Mouse (Mus musculus): ENCODE measurements around the gene E2f6. TPM values are rescaled to one million over a fixed set of nuclear protein-coding genes. Genes with fewer than 3 reads are reported as not detected.

The E2f6 gene
- polyA plus RNA-seq, 1 experiment from 2014 or later, result 67.6 TPM

DNA sequence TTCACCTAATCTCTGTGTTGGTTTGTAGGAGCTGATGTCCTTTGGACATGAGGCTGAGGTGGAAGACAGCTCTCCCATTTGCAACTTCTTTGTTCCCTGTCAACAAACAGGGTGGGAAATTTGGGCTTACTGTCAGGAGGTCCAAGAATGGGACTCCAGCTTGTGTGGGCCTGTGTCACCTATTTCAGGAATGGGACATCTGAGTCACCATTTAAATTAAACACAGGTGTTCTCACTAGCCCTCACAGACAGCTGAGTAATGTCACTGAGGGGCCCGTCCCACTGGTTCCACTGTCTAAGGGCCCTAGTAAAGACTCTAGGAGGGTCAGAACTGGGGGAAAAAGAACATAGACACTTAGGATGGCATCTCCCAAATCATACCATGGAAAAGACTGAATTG lies 61.2 kb downstream of the E2f6 start:
- Histone ChIP-seq H3K9me3 (no peaks in the 10 kb centered on the region), H3K36me3 (replicated peaks) (no peaks in the 10 kb centered on the region), H3K27me3 (ENCODE audit: poor library complexity, severe bottlenecking) (no peaks in the 10 kb centered on the region), H3K27ac (no peak overlapping the region), H3K4me3 (no peak overlapping the region), H3K4me1 (peaks cover 37% of the 10 kb centered on the region)
- DNase-seq (ENCODE audit: extremely low spot score, low spot score), result no peak
- WGBS, result 85% methylated on average over 1 of the region's 1 CpGs

DNA sequence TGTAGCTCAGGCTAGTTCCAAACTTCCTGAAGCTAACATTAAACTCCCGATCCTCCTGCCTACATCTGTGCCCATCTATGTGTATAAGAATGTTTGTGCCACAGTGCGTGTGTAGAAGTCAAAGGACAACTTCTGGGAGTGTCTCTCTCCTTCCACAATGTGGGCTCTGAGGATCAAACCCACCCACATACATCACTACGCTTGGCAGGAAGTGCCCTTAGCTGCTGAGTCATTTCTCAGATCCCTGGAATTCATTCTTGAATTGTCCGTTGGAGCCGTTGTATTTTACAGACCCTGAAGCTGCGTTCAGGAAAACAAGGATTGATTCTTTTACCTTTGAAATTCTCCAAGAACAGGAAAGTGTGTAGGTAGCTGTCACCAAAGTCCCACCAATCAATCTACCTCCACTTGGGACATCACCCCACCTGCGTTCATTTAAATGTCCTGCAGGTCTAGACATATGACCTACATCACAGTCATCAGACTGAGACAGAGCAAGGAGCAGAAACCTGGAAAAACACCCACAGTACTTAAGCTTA lies 62.2 kb downstream of the E2f6 start:
- peaks cover 40% of the 10 kb centered on the region for H3K4me1 ChIP-seq
- WGBS, result 91% methylated on average over 7 of the region's 7 CpGs
- H3K9me3 ChIP-seq, result no peaks in the 10 kb centered on the region
- H3K36me3 ChIP-seq (replicated peaks), result no peaks in the 10 kb centered on the region
- no peak for DNase-seq (ENCODE audit: extremely low spot score, low spot score)
- H3K27me3 ChIP-seq (ENCODE audit: poor library complexity, severe bottlenecking), result no peaks in the 10 kb centered on the region
- no peak overlapping the region for H3K27ac ChIP-seq
- no peak overlapping the region for H3K4me3 ChIP-seq

DNA sequence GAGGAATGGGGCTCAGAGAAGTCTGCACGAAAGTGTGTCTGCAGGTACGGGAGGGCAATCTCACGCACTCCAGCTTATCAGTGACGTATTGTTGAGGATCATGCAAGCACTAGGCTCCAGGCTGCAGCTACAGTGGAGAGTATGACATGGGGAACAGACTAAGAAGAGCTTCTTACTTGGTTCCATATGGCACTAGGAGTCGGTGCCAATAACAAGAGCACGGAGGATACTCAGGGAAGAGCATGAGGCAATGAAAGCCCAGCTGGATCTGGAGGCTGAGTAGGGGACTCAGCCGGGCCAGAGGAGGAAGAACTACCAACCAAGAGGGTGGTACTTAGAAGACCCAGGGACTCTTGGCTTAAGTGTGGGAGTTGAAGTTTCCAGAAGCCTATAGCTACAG lies 62.8 kb downstream of the E2f6 start:
- Histone ChIP-seq H3K4me1 (peaks cover 40% of the 10 kb centered on the region), H3K27ac (no peak overlapping the region), H3K36me3 (replicated peaks) (no peaks in the 10 kb centered on the region), H3K9me3 (no peaks in the 10 kb centered on the region), H3K27me3 (ENCODE audit: poor library complexity, severe bottlenecking) (no peaks in the 10 kb centered on the region), H3K4me3 (no peak overlapping the region)
- WGBS, result 93% methylated on average over 7 of the region's 7 CpGs
- DNase-seq (ENCODE audit: extremely low spot score, low spot score), result no peak

DNA sequence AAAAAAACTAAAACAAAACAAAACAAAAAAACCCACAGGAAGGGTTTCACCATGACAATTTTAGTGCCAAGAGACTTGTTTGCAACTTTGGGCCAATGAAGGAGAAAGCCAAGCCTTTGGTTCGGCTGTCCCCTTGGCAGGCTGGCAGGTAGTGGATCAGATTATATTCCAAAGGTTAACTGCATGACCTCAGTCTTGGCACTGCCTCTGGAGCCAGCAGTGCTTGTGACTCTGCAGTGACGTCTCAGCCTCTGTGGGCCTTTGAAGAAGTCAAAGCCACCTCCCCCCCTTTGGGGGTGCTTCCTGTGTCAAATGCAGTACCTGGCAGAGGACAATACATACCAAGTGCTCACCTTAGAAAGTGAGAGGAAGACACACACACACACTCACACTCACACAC lies 63.3 kb downstream of the E2f6 start:
- DNase-seq (ENCODE audit: extremely low spot score, low spot score), result no peak
- 61% methylated on average over 2 of the region's 2 CpGs for WGBS
- Histone ChIP-seq H3K27ac (no peak overlapping the region), H3K4me1 (peaks cover 35% of the 10 kb centered on the region), H3K27me3 (ENCODE audit: poor library complexity, severe bottlenecking) (no peaks in the 10 kb centered on the region), H3K9me3 (no peaks in the 10 kb centered on the region), H3K4me3 (no peak overlapping the region), H3K36me3 (replicated peaks) (no peaks in the 10 kb centered on the region)

DNA sequence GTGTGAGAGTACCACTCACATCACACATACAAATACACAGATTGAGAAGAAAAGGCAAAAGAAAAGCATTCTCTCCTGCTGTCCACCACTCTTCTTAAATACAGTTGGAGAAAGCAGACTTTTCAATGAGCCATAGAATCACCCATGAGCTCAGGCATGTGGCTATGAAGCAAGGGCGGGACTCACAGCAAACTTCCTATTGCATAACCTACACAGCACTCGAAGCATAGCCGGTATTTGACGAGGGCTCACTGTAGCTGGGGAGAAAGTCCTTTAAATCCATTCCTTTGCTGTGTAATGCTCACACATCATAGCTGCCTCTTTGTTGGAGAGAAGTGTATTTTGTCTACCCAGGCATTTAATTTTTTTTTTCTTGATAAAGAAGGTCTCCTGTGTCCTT lies 64.5 kb downstream of the E2f6 start:
- DNase-seq (ENCODE audit: extremely low spot score, low spot score), result no peak
- Histone ChIP-seq H3K9me3 (no peaks in the 10 kb centered on the region), H3K36me3 (replicated peaks) (no peaks in the 10 kb centered on the region), H3K4me3 (no peak overlapping the region), H3K27ac (no peak overlapping the region), H3K27me3 (ENCODE audit: poor library complexity, severe bottlenecking) (no peaks in the 10 kb centered on the region), H3K4me1 (peaks cover 23% of the 10 kb centered on the region)
- WGBS, result 85% methylated on average over 4 of the region's 4 CpGs

DNA sequence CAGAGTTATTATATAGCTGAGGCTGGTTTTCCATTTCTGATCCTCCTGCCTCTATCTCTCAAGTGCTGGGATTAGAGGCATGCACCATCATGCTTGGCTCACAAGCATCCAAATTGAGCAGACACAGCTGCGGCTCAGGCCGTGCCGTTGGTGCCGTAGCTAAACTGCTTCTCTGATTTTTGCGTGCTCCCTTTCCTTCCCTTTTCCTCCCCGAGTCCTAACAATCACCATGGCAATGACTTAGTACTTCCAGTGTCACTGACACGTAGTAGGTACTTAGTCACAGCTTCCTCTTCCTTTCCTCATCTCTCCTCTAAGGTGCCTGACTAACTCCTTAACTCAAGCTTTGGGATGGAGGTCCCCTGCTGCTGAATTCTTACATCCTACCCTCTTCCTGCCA lies 64.9 kb downstream of the E2f6 start:
- H3K36me3 ChIP-seq (replicated peaks), result no peaks in the 10 kb centered on the region
- DNase-seq (ENCODE audit: extremely low spot score, low spot score), result no peak
- WGBS, result 82% methylated on average over 7 of the region's 7 CpGs
- H3K27ac ChIP-seq, result no peak overlapping the region
- no peaks in the 10 kb centered on the region for H3K9me3 ChIP-seq
- H3K4me1 ChIP-seq, result peaks cover 19% of the 10 kb centered on the region
- no peak overlapping the region for H3K4me3 ChIP-seq
- no peaks in the 10 kb centered on the region for H3K27me3 ChIP-seq (ENCODE audit: poor library complexity, severe bottlenecking)

DNA sequence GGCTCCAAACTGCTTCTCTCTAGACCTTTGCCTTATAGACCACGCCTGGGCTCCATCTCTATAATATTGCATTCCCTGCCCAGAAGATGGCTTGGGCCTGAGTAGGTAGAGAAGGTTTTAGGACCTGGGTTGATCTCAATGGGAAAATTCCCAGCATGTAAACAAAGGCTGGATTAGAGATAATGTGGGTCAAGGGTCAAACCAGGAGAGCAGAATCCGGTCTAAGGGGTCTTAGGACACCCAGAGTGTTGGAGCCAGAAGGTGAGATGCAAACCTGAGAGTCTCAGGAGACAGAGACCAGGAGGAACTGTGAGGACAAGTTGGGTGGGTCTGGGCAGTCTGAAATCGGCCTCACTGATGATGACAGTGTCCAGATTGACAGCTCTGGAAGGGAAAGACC lies 65.9 kb downstream of the E2f6 start:
- 53% methylated on average over 3 of the region's 3 CpGs for WGBS
- no peaks in the 10 kb centered on the region for H3K27me3 ChIP-seq (ENCODE audit: poor library complexity, severe bottlenecking)
- DNase-seq (ENCODE audit: extremely low spot score, low spot score), result no peak

DNA sequence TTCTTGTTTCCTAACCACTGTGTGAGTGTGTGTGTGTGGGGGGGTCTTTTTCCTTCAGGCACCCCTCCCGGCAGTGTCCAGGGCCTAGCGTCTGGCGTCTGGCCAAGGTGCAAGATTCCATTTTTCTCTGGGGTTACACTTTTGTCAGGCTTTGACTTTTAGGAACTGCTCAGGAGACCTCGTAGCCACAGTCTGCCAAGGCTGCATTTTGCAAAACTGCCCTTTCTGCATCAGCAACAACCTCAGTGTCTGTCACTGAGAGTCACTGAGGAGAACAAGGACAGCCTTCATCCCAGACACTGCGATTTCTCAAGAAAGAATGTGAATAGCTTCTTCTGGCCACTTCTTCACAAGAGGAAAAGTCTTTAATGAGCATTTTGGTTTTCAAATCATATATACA lies 66.4 kb downstream of the E2f6 start:
- H3K27ac ChIP-seq, result 0 out of 2 replicates have a peak overlapping the region, but pooled peaks have one; percentile 35
- H3K4me1 ChIP-seq, result peaks cover 14% of the 10 kb centered on the region
- H3K4me3 ChIP-seq, result no peak overlapping the region
- no peaks in the 10 kb centered on the region for H3K27me3 ChIP-seq (ENCODE audit: poor library complexity, severe bottlenecking)
- DNase-seq (ENCODE audit: extremely low spot score, low spot score), result no peak
- no peaks in the 10 kb centered on the region for H3K9me3 ChIP-seq
- no peaks in the 10 kb centered on the region for H3K36me3 ChIP-seq (replicated peaks)
- WGBS, result 73% methylated on average over 5 of the region's 5 CpGs

More for the DNA sequence above, 65.9 kb downstream of the E2f6 start:
- H3K27ac ChIP-seq, result no peak overlapping the region
- no peak overlapping the region for H3K4me3 ChIP-seq
- no peaks in the 10 kb centered on the region for H3K9me3 ChIP-seq
- H3K36me3 ChIP-seq (replicated peaks), result no peaks in the 10 kb centered on the region
- H3K4me1 ChIP-seq, result peaks cover 14% of the 10 kb centered on the region

DNA sequence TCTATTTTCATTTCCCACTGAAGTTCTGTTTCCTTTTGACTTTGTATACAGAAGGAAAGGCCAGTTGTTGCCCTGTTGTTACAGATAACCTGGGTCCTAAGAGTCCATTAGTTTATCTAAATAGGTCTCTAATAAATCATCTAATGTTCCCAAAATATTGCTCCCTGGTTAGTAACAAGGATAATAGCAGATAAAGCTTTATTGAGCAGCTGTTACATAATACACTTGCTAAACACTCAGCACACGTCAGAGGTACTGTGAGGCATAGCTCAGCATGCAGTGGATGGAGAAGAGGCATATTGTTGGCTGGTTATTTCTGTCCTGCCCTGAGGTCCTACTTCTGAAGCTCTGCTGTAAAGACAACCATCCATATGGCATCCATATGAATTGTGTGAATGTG lies 66.9 kb downstream of the E2f6 start:
- no peaks in the 10 kb centered on the region for H3K9me3 ChIP-seq
- H3K4me3 ChIP-seq, result no peak overlapping the region
- no peak for DNase-seq (ENCODE audit: extremely low spot score, low spot score)
- H3K36me3 ChIP-seq (replicated peaks), result no peaks in the 10 kb centered on the region
- peaks cover 14% of the 10 kb centered on the region for H3K4me1 ChIP-seq
- H3K27ac ChIP-seq, result no peak overlapping the region
- H3K27me3 ChIP-seq (ENCODE audit: poor library complexity, severe bottlenecking), result no peaks in the 10 kb centered on the region
- 64% methylated on average over 1 of the region's 1 CpGs for WGBS

DNA sequence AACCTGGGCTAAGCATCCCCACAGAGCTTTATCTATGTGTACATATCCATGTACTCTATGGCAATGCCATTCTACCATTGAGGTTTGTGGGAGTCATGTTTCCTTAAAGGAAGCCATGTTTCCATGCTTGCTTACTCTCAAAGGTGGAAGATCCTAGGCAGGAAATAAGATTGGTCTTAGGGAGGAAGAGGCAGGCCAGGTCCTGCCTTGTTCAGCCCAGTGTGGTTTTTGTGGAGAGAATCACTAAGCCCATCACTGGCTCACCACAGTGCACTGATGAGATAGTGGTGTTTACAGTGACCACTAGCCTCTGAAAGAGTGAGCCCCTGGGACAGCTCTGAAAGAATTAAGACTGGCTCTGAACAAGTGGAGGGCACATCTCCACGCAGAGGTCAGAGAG lies 68.6 kb downstream of the E2f6 start:
- H3K27me3 ChIP-seq (ENCODE audit: poor library complexity, severe bottlenecking), result no peaks in the 10 kb centered on the region
- H3K4me1 ChIP-seq, result peaks cover 18% of the 10 kb centered on the region
- H3K36me3 ChIP-seq (replicated peaks), result no peaks in the 10 kb centered on the region
- no peak overlapping the region for H3K27ac ChIP-seq
- 95% methylated on average over 1 of the region's 1 CpGs for WGBS
- H3K4me3 ChIP-seq, result no peak overlapping the region
- DNase-seq (ENCODE audit: extremely low spot score, low spot score), result no peak
- H3K9me3 ChIP-seq, result no peaks in the 10 kb centered on the region

DNA sequence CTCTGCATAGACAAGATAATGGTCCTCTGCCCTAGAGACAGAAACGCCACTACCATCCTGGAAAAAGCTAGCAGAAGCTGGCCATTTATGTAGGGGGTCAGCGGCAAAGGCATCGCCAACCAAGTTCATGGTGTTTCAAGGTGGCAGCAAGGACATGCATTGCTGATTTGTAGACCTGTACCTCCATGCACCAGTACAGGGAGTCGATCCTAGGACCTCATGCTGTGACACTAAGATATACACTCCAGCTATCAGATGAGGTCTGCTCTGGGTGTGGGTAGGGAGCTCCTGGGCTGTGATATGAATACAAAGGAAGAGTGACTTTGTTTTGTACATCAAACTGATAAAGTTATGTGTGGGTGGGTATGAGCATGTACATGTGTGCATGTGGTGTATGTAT lies 69.3 kb downstream of the E2f6 start:
- Histone ChIP-seq H3K27me3 (ENCODE audit: poor library complexity, severe bottlenecking) (no peaks in the 10 kb centered on the region), H3K4me1 (peaks cover 16% of the 10 kb centered on the region), H3K9me3 (no peaks in the 10 kb centered on the region), H3K4me3 (no peak overlapping the region), H3K36me3 (replicated peaks) (no peaks in the 10 kb centered on the region), H3K27ac (no peak overlapping the region)
- WGBS, result 92% methylated on average over 4 of the region's 4 CpGs
- no peak for DNase-seq (ENCODE audit: extremely low spot score, low spot score)

DNA sequence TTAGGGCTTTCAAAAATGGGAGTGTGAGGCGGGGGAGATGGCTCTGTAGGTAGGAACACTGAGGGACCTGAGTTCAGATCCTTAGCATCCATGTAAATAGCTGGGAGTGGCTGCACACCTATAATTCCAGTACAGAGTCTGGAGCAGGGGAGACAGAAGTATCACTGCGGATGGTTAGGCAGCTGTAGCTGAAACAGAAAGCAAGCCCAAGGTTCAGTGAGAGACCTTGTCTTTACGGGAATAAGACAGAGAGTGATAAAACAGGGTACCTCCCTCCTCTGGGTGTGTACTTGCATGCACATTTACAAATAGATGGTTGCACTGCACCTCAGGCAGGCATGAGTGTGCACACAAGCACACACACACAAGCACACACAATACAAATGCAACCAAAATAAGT lies 71.7 kb downstream of the E2f6 start:
- no peaks in the 10 kb centered on the region for H3K27me3 ChIP-seq (ENCODE audit: poor library complexity, severe bottlenecking)
- WGBS, result 96% methylated on average over 3 of the region's 3 CpGs
- H3K27ac ChIP-seq, result no peak overlapping the region
- peaks cover 6% of the 10 kb centered on the region for H3K4me1 ChIP-seq
- no peaks in the 10 kb centered on the region for H3K9me3 ChIP-seq
- H3K36me3 ChIP-seq (replicated peaks), result no peaks in the 10 kb centered on the region
- DNase-seq (ENCODE audit: extremely low spot score, low spot score), result no peak
- H3K4me3 ChIP-seq, result no peak overlapping the region

DNA sequence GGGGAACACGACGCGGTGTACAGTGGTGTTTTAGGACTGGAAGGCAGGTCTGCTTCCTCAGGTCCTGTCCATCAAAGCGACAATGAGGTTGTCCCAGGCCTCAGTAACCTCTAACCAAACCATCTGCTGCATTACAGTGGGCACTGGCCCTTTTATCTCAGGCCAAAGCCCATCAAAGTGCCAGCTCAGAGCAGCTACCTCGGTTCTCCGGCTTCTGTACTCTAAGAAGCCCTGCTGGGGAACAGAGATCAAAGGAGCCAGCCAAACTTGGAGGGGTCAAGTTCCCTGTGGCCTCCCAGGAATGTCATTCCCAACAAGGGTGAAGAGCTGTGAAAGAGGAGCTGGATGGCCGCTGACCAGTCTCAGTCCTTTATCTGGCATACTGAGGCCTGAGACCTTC lies 72.3 kb downstream of the E2f6 start:
- Histone ChIP-seq H3K4me1 (peaks cover 6% of the 10 kb centered on the region), H3K4me3 (no peak overlapping the region), H3K27ac (no peak overlapping the region), H3K36me3 (replicated peaks) (no peaks in the 10 kb centered on the region), H3K9me3 (no peaks in the 10 kb centered on the region), H3K27me3 (ENCODE audit: poor library complexity, severe bottlenecking) (no peaks in the 10 kb centered on the region)
- 71% methylated on average over 7 of the region's 7 CpGs for WGBS
- DNase-seq (ENCODE audit: extremely low spot score, low spot score), result no peak

DNA sequence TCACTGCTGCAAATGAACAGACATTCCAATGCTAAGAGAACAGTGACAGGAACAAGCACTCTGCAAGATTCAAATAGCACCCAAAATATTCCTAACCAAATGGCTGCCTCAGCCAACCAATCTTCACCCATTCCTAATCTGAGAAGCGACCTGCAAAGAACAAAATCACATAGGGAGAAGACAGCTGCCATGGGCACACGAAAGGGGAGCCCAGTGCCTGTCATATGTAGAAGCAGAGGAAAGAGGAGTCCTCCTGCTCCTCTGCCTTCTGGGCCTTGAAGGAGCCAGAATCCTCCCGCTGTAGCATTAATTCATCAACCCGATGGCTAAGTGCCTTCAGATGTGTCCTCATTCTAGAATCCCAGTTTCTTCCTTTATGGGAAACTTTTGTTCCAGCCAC lies 73.8 kb downstream of the E2f6 start:
- 95% methylated on average over 4 of the region's 4 CpGs for WGBS

More for the DNA sequence above, 73.8 kb downstream of the E2f6 start:
- no peak overlapping the region for H3K27ac ChIP-seq
- peaks cover 6% of the 10 kb centered on the region for H3K4me1 ChIP-seq
- H3K4me3 ChIP-seq, result no peak overlapping the region
- DNase-seq (ENCODE audit: extremely low spot score, low spot score), result no peak
- no peaks in the 10 kb centered on the region for H3K36me3 ChIP-seq (replicated peaks)
- H3K9me3 ChIP-seq, result no peaks in the 10 kb centered on the region
- H3K27me3 ChIP-seq (ENCODE audit: poor library complexity, severe bottlenecking), result no peaks in the 10 kb centered on the region
